Mouse (Mus musculus): ENCODE results near the gene Ctcfl.
A peak's percentile ranks its signal among the peaks of the same experiment; 100 is the strongest.

Gene Ctcfl

GRCm38 (mm10) chr2:173119023-173119944 is at the start of gene Ctcfl:
Gene Ctcfl (minus strand): TSS chr2:173119525.
- no peak for DNase-seq

GRCm38 (mm10) chr2:173168411-173168851 is 49.1 kb upstream of the Ctcfl start:
- no peak for DNase-seq

GRCm38 (mm10) chr2:173165357-173165756 is 46.0 kb upstream of the Ctcfl start:
- DNase-seq: no peak

- no peak for DNase-seq
These were observed 45.6 kb upstream of the Ctcfl start for GRCm38 (mm10) chr2:173164946-173165345.

- peak in 1 of 2 experiments; percentile 24 for DNase-seq
These were observed 45.0 kb upstream of the Ctcfl start for GRCm38 (mm10) chr2:173164358-173164757.

GRCm38 (mm10) chr2:173163380-173163779 is 44.1 kb upstream of the Ctcfl start:
- DNase-seq: no peak

GRCm38 (mm10) chr2:173159354-173160311 is 40.3 kb upstream of the Ctcfl start:
- peak; percentile 54 to 78 for DNase-seq

GRCm38 (mm10) chr2:173158390-173159055 is 39.2 kb upstream of the Ctcfl start:
- no peak for DNase-seq

GRCm38 (mm10) chr2:173157871-173158270 is 38.5 kb upstream of the Ctcfl start:
- no peak for DNase-seq

- no peak for DNase-seq
These were observed 38.1 kb upstream of the Ctcfl start for GRCm38 (mm10) chr2:173157376-173157775.

GRCm38 (mm10) chr2:173156923-173157322 is 37.6 kb upstream of the Ctcfl start:
- DNase-seq: no peak

- no peak for DNase-seq
These were observed 36.6 kb upstream of the Ctcfl start for GRCm38 (mm10) chr2:173155907-173156306.

GRCm38 (mm10) chr2:173154962-173155361 is 35.6 kb upstream of the Ctcfl start:
- no peak for DNase-seq

GRCm38 (mm10) chr2:173154513-173154912 is 35.2 kb upstream of the Ctcfl start:
- no peak for DNase-seq

- no peak for DNase-seq
These were observed 33.9 kb upstream of the Ctcfl start for GRCm38 (mm10) chr2:173153266-173153665.

- DNase-seq: no peak
These were observed 33.3 kb upstream of the Ctcfl start, which contains the start of gene Pck1 for GRCm38 (mm10) chr2:173152436-173153151. Gene Pck1 (plus strand): TSS chr2:173153048.

GRCm38 (mm10) chr2:173151784-173152284 is 32.5 kb upstream of the Ctcfl start:
- no peak for DNase-seq

GRCm38 (mm10) chr2:173151352-173151751 is 32.0 kb upstream of the Ctcfl start:
- DNase-seq: no peak

GRCm38 (mm10) chr2:173148001-173148400 is 28.7 kb upstream of the Ctcfl start:
- no peak for DNase-seq

GRCm38 (mm10) chr2:173146728-173147127 is 27.4 kb upstream of the Ctcfl start:
- DNase-seq: no peak

GRCm38 (mm10) chr2:173145808-173146207 is 26.5 kb upstream of the Ctcfl start:
- no peak for DNase-seq

GRCm38 (mm10) chr2:173143611-173144010 is 24.3 kb upstream of the Ctcfl start:
- DNase-seq: no peak

Data from lung, postnatal 4 days (tissue).